Mouse (Mus musculus) gastrocnemius, adult 2 months (tissue): ENCODE data around the gene Ajm1. TPM values are rescaled to one million over a fixed set of nuclear protein-coding genes. Genes with fewer than 3 reads are reported as not detected.
A peak's percentile ranks its signal among the peaks of the same experiment; 100 is the strongest.

Experiments
- DNase-seq: peaks from one replicate; pipeline ENCODE4 v3.0.0; 2022
- H3K27ac ChIP-seq: fragments of 200-600 bp; 2 replicates; pipeline ENCODE4 v1.8.1; 2022; ENCODE audit warnings: mild to moderate bottlenecking
- H3K4me3 ChIP-seq: fragments of 200-600 bp; 2 replicates; pipeline ENCODE4 v1.8.1; 2022; ENCODE audit warnings: mild to moderate bottlenecking, moderate library complexity
- CTCF ChIP-seq: fragments of 200-600 bp; IDR thresholded peaks from 2 replicates; pipeline ENCODE4 v1.8.1; 2022; ENCODE audit warnings: antibody characterized with exemption, mild to moderate bottlenecking, moderate library complexity
- intact Hi-C: fragments of 180-260 bp; cut with DNase I; formaldehyde crosslinking; loops from one replicate; pipeline ENCODE4 v1.15.1; 2025
- total RNA-seq, 2 experiments: library from RNA; stranded (reverse); gene quantifications; 2 replicates each; pipeline ENCODE4 v1.2.3; 2021

The Ajm1 gene
- total RNA-seq, 2 experiments from 2014 or later = not detected

GRCm38 (mm10) chr2:25580621-25581101, 896 bp downstream of the Ajm1 start:
- H3K27ac ChIP-seq = no peak overlapping the region
- intact Hi-C loops = loop anchor here (2.0 kb wide), 1 partner anchor 70 kb away; no protein-coding TSS in a partner anchor
- DNase-seq = peak; percentile 19
- TF ChIP-seq CTCF = no peak
- no peak overlapping the region for H3K4me3 ChIP-seq

- peak overlapping the region; percentile 60 for H3K4me3 ChIP-seq
- peak; percentile 66 for TF ChIP-seq CTCF
- intact Hi-C loops = loop anchor here (2.0 kb wide), 1 partner anchor 69 kb away; no protein-coding TSS in a partner anchor
- H3K27ac ChIP-seq = no peak overlapping the region
- DNase-seq = peak; percentile 28
Observed at GRCm38 (mm10) chr2:25579737-25580460, 1.7 kb downstream of the Ajm1 start.

- Histone ChIP-seq H3K27ac (no peak overlapping the region), H3K4me3 (peak overlapping the region; percentile 61)
- intact Hi-C loops = no loop called here
- TF ChIP-seq CTCF = no peak
- peak; percentile 39 for DNase-seq
Observed at GRCm38 (mm10) chr2:25578796-25579736, 2.5 kb downstream of the Ajm1 start.

GRCm38 (mm10) chr2:25577951-25578795, 3.4 kb downstream of the Ajm1 start:
- DNase-seq = peak; percentile 42
- intact Hi-C loops = no loop called here
- Histone ChIP-seq H3K27ac (no peak overlapping the region), H3K4me3 (peak overlapping the region; percentile 61)
- TF ChIP-seq CTCF = peak; percentile 35

- peak; percentile 23 for DNase-seq
Observed at GRCm38 (mm10) chr2:25576965-25577891, 4.3 kb downstream of the Ajm1 start.

GRCm38 (mm10) chr2:25576028-25576850, 5.3 kb downstream of the Ajm1 start:
- intact Hi-C loops = no loop called here
- H3K4me3 ChIP-seq = peak overlapping the region; percentile 80
- H3K27ac ChIP-seq = no peak overlapping the region
- TF ChIP-seq CTCF = no peak
- no peak for DNase-seq

More at GRCm38 (mm10) chr2:25576965-25577891, 4.3 kb downstream of the Ajm1 start:
- intact Hi-C loops = no loop called here
- H3K4me3 ChIP-seq = peak overlapping the region; percentile 61
- no peak for TF ChIP-seq CTCF
- no peak overlapping the region for H3K27ac ChIP-seq

GRCm38 (mm10) chr2:25575432-25576027, 6.0 kb downstream of the Ajm1 start:
- intact Hi-C loops = no loop called here
- peak; percentile 72 for DNase-seq
- TF ChIP-seq CTCF = no peak
- Histone ChIP-seq H3K4me3 (peak overlapping the region; percentile 80), H3K27ac (peak overlapping the region; percentile 98)

GRCm38 (mm10) chr2:25574579-25575431, 6.8 kb downstream of the Ajm1 start, which contains the start of the genes Mamdc4 and Phpt1:
TSS of gene Mamdc4 (minus strand) at chr2:25574845.
TSS of gene Phpt1 (minus strand) at chr2:25575224.
- Histone ChIP-seq H3K27ac (peak within 1 kb of the TSS; percentile 98), H3K4me3 (peak within 1 kb of the TSS; percentile 80)
- intact Hi-C loops = no loop called here
- TF ChIP-seq CTCF = no peak
- DNase-seq = peak; percentile 98

- Histone ChIP-seq H3K27ac (peak overlapping the region; percentile 98), H3K4me3 (peak overlapping the region; percentile 80)
- TF ChIP-seq CTCF = no peak
- DNase-seq = no peak
- intact Hi-C loops = no loop called here
Observed at GRCm38 (mm10) chr2:25574136-25574535, 7.4 kb downstream of the Ajm1 start.
